In genomic region chr2:33041571-33041970, GRCm38 (mm10) we compare ENCODE assay signal across 18 mouse cellular contexts.
"Had no signal": no experiment of that assay in that cellular context is flagged by ENCODE, and none has a peak within 500 bp of the region (broad histone marks: within the 10 kb centered on the region; RNA-seq: fewer than 3 reads in every experiment).

No protein-coding gene starts in this region.

- H3K4me3 ChIP-seq: intestine, embryonic 15.5 days; liver, embryonic 13.5 days; midbrain, embryonic 12.5 days; midbrain, embryonic 15.5 days; neural tube, embryonic 12.5 days; neural tube, embryonic 15.5 days; stomach, embryonic 15.5 days had no signal

- H3K27ac ChIP-seq: intestine, embryonic 15.5 days; liver, embryonic 13.5 days; macrophage; midbrain, embryonic 12.5 days; midbrain, embryonic 15.5 days; neural tube, embryonic 12.5 days; neural tube, embryonic 15.5 days; stomach, embryonic 15.5 days had no signal

- DNase-seq: kidney, adult 11 months; kidney, adult 9 months; kidney, postnatal 14 days; kidney, postnatal 4 days; layer of hippocampus, adult 9-11 months; liver, embryonic 13.5 days; lung, embryonic 14.5 days; right cerebral cortex, adult 18-20 months; right cerebral cortex, postnatal 14 days; spleen, adult 18-20 months; thymus, postnatal 25 days had no signal
